Mouse (Mus musculus): Measurements from ENCODE around the gene Lmo1.
"Not testable (repeated sequence)": the region's sequence is repeated elsewhere in the genome, so short reads cannot be mapped to it uniquely, and the experiment has no call there.

The Lmo1 gene

DNA sequence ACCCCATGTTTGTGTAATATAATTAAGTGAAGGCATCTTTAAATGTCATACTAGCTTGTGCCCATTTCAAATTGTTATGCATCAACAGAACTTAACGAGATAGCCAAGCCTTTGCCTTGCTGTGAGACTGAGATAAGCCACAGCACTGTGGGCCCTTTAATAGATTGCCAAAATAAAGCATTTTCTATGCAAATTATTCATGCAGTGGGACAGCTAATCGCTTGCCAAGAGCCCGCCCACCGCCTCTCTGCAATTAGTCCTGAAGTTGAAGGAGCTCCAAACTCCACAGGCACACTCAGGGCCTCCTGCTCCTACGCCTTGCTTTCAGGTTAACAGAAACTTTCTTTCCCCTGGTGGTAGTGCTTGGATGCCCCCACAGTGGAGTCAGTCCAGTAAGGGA, 64.0 kb downstream of the Lmo1 start:
- DNase-seq (ENCODE audit: low spot score in 2 of 2) = peak; percentile 36 to 79

DNA sequence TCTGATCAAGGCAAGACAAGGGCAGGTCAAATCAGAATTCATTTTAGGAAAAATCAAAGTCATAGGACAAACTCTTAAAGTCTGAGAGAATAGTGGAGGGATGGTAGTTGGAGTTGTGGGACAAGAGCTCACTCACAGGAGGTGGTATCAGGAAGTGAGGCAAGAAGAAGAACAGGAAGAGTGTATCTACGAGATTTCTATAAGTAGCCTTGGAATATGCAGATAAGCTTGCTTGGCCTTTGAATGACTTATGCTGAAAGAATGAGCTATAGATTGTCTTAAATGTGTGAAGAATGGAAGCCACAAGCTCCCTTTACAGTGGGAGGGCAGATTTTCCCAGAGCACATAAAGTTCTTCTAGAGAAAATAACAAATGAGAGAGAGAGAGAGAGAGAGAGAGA, 70.1 kb downstream of the Lmo1 start:
- no peak for DNase-seq (ENCODE audit: low spot score in 2 of 2)

GRCm38 (mm10) chr7:109101167-109101566, 73.8 kb downstream of the Lmo1 start:
- DNase-seq (ENCODE audit: low spot score in 2 of 2) = no peak

- peak in 1 of 2 experiments; percentile 25 for DNase-seq (ENCODE audit: low spot score in 2 of 2)
Observed at GRCm38 (mm10) chr7:109098145-109099018, 76.6 kb downstream of the Lmo1 start.

- no peak for DNase-seq (ENCODE audit: low spot score in 2 of 2)
Observed at GRCm38 (mm10) chr7:109097203-109097602, 77.8 kb downstream of the Lmo1 start.

DNA sequence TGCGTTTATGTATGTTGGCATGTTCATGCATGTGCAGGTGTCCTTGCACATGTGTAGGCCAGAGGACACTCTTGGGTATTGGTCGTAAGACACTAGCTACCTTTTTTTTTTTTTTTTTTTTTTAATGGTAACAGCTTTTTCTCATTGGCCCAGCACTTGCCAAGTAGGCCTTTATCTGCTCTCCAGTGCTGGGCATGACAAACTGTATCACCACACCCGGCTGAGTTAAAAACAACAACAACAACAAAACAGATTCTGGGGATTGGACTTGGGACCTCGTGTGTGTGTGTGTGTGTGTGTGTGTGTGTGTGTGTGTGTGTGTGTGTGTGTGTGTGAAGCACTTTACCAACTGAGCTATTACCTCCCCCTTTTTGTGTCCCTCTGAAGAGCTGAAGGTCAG, 78.4 kb downstream of the Lmo1 start:
- no peak for DNase-seq (ENCODE audit: low spot score in 2 of 2)

- DNase-seq (ENCODE audit: low spot score in 2 of 2) = no peak
Observed at GRCm38 (mm10) chr7:109094294-109094693, 80.7 kb downstream of the Lmo1 start.

- DNase-seq (ENCODE audit: low spot score in 2 of 2) = not testable (repeated sequence)
Observed at GRCm38 (mm10) chr7:109091316-109091715, 83.7 kb downstream of the Lmo1 start.
